Mouse (Mus musculus) cerebellum, adult 2 months (tissue): ENCODE measurements around the gene Tfpt. TPM values are rescaled to one million over a fixed set of nuclear protein-coding genes. Genes with fewer than 3 reads are reported as not detected.
"Not testable (repeated sequence)": the region's sequence is repeated elsewhere in the genome, so short reads cannot be mapped to it uniquely, and the experiment has no call there.

Source experiments
- DNase-seq, 2 experiments: peaks; one replicate each; pipeline ENCODE4 v3.0.0; 2021
- H3K27ac ChIP-seq: fragments of 200-500 bp; 2 replicates; pipeline ENCODE4 v1.5.1; 2012; ENCODE audit warnings: low read length, control low read depth, inconsistent platforms; ENCODE audit not compliant: insufficient read depth
- H3K27me3 ChIP-seq: fragments of 200-500 bp; 2 replicates; pipeline ENCODE4 v1.6.1; 2012; ENCODE audit warnings: inconsistent platforms, mild to moderate bottlenecking, low read length, moderate library complexity; ENCODE audit not compliant: control insufficient read depth, insufficient read depth
- H3K4me1 ChIP-seq: fragments of 200-500 bp; 2 replicates; pipeline ENCODE4 v1.6.1; 2011; ENCODE audit warnings: low read length; ENCODE audit not compliant: control insufficient read depth, insufficient read depth
- H3K4me3 ChIP-seq: fragments of 200-500 bp; replicated peaks from 2 replicates; pipeline ENCODE3; 2011; ENCODE audit warnings: mild to moderate bottlenecking, low read depth, low read length, control low read depth; ENCODE audit not compliant: insufficient read depth
- CTCF ChIP-seq: fragments of 200-500 bp; IDR thresholded peaks from 2 replicates; pipeline ENCODE4 v1.5.1; 2011; ENCODE audit warnings: low read depth, mild to moderate bottlenecking, control low read depth, low read length, moderate library complexity, borderline replicate concordance; ENCODE audit not compliant: insufficient read depth
- POLR2A ChIP-seq: fragments of 200-500 bp; IDR thresholded peaks from 2 replicates; pipeline ENCODE4 v1.6.1; 2011; ENCODE audit warnings: low read length, control low read depth, borderline replicate concordance; ENCODE audit not compliant: insufficient read depth
- WGBS: fragments of 180-500 bp; shearing (Covaris S2); methylation state at CpG from one replicate; pipeline ENCODE4 v1.1.7; 2018; 5-methylcytosine and 5-hydroxymethylcytosine counted together
- polyA plus RNA-seq: library from polyadenylated mRNA; depleted of rRNA; stranded (reverse); fragments of >200 nt; gene quantifications from 2 replicates; pipeline ENCODE4 v1.2.3, GENCODE M21; 2012; rRNA removed

Tfpt gene
- polyA plus RNA-seq, 1 experiment, result 34.5 TPM

DNA sequence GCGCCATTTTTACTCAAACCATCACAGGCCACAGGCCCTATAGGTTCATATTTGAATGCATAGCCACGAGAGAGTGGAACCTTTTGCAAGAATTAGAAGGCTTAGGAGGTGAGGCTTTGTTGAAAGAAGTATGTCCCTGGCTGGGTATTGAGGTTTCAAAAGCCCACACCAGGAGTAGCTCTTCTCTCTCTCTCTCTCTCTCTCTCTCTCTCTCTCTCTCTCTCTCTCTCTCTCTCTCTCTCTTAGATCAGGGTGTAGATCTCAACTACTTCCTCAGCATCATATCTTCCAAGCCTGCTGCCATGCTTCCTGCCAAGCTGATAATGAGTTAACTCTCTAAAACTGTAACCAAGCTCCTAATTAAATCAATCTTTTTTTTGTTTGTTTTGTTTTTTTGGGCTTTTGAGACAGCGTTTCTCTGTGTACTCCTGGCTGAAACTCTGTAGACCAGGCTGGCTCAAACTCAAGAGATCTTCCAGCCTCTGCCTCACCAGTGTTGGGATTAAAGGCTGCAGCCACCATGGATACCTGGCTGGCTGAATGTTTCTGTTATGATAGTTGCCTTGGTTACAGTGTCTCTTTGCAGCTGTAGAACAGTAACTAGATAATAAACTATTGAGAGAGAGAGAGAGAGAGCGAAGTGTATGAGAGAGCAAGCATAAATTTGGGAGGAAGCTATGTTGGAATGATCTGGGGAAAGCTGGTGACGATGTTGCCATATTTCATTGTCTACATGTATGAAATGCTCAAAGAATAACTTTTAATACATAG, 53.2 kb downstream of the Tfpt start:
- no peak overlapping the region for H3K4me3 ChIP-seq
- H3K27me3 ChIP-seq, result no peaks in the 10 kb centered on the region
- DNase-seq, result no peak
- WGBS, result 74% methylated on average over 5 of the region's 5 CpGs
- no peaks in the 10 kb centered on the region for H3K4me1 ChIP-seq
- H3K27ac ChIP-seq, result no peak overlapping the region
- TF ChIP-seq POLR2A (no peak), CTCF (no peak)

- no peaks in the 10 kb centered on the region for H3K27me3 ChIP-seq
- H3K27ac ChIP-seq, result no peak overlapping the region
- TF ChIP-seq POLR2A (no peak), CTCF (no peak)
- no peak for DNase-seq
- WGBS, result 59% methylated on average over 5 of the region's 5 CpGs
- H3K4me3 ChIP-seq, result no peak overlapping the region
- no peaks in the 10 kb centered on the region for H3K4me1 ChIP-seq
Measured at GRCm38 (mm10) chr7:3574216-3574615, 55.5 kb downstream of the Tfpt start.

DNA sequence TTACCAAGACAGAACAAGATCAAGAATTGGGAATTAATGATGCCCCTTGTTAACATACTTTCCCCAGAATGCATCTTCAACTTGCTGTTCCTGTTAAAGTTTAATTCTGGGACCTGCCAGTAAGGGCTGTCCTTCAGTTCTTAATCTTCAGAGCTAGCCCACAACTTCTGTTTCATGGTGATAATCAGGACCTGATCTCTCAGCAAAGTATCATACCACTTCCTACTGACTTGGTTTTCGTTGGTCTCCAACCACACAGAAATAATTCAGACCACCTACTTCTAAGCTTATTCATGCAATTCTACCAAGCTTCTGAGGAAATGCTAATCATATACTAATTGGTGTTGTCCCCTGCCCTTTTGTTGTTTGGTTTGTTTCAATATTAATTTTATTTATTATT, 57.9 kb downstream of the Tfpt start:
- no peak for TF ChIP-seq CTCF
- no peak for TF ChIP-seq POLR2A
- no peak for DNase-seq
- Histone ChIP-seq H3K27ac (no peak overlapping the region), H3K4me3 (no peak overlapping the region), H3K27me3 (no peaks in the 10 kb centered on the region), H3K4me1 (no peaks in the 10 kb centered on the region)
- WGBS, result 71% methylated on average over 1 of the region's 1 CpGs

DNA sequence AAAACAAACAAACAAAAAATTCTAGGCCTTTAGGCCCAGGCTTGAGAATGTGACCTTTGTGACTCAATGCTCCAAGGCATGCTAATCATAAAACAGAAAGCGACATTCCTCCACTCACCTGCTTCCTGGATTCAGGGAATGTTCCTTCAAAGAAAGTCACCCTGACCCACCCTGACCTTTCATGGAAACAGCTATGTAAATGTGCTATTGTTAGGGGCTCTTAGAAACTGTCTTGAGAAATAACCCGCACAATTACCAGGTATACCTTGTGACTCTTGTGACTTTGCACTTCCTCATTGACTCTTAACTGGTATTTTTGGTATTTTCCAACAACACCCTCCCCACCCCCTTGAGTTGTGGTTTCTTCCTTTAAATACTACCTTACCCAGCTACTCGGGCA, 59.1 kb downstream of the Tfpt start:
- WGBS, result 91% methylated on average over 3 of the region's 3 CpGs
- H3K4me3 ChIP-seq, H3K4me1 ChIP-seq, H3K27me3 ChIP-seq, H3K27ac ChIP-seq, DNase-seq: not testable (repeated sequence)

Other genes with a start within 250 kb of the Tfpt start
- 16.6 and 20.6 TPM in 2 replicates for gene Cacng8, start 239.2 kb downstream of the Tfpt start, polyA plus RNA-seq
- 0.05 and 0.13 TPM in 2 replicates for gene Cacng6, start 205.7 kb downstream of the Tfpt start, polyA plus RNA-seq
- gene Tarm1, start 127.3 kb downstream of the Tfpt start, polyA plus RNA-seq, result 0.49 and 0.84 TPM in 2 replicates
- 2.6 and 2.7 TPM in 2 replicates for gene Oscar, start 13.8 kb downstream of the Tfpt start, polyA plus RNA-seq
- gene Ndufa3, start 12.6 kb downstream of the Tfpt start, polyA plus RNA-seq, result 426 and 441 TPM in 2 replicates
- 70.9 and 79.1 TPM in 2 replicates for gene Prpf31, start 56 bp upstream of the Tfpt start, polyA plus RNA-seq
- gene Cnot3, start 15.3 kb upstream of the Tfpt start, polyA plus RNA-seq, result 60.9 and 61.1 TPM in 2 replicates
- 12.0 and 12.9 TPM in 2 replicates for gene Leng1, start 35.9 kb upstream of the Tfpt start, polyA plus RNA-seq
- 10.8 and 11.7 TPM in 2 replicates for gene Tmc4, start 47.6 kb upstream of the Tfpt start, polyA plus RNA-seq
- 112 and 115 TPM in 2 replicates for gene Tsen34, start 62.9 kb upstream of the Tfpt start, polyA plus RNA-seq
- gene Mboat7, start 63.6 kb upstream of the Tfpt start, polyA plus RNA-seq, result 114 and 115 TPM in 2 replicates
- gene Rps9, start 74.1 kb upstream of the Tfpt start, polyA plus RNA-seq, result 866 and 1,027 TPM in 2 replicates
- gene Pirb, start 90.5 kb upstream of the Tfpt start, polyA plus RNA-seq, result 0.27 and 0.31 TPM in 2 replicates
- not detected in 2 replicates for gene Gm15448, start 195.8 kb upstream of the Tfpt start, polyA plus RNA-seq
- gene Pira2, start 215.1 kb upstream of the Tfpt start, polyA plus RNA-seq, result 0.03 TPM in 1 of 2 replicates, not detected in the other